Comparison of ENCODE assay signal across 8 mouse cellular contexts in the genomic region with DNA sequence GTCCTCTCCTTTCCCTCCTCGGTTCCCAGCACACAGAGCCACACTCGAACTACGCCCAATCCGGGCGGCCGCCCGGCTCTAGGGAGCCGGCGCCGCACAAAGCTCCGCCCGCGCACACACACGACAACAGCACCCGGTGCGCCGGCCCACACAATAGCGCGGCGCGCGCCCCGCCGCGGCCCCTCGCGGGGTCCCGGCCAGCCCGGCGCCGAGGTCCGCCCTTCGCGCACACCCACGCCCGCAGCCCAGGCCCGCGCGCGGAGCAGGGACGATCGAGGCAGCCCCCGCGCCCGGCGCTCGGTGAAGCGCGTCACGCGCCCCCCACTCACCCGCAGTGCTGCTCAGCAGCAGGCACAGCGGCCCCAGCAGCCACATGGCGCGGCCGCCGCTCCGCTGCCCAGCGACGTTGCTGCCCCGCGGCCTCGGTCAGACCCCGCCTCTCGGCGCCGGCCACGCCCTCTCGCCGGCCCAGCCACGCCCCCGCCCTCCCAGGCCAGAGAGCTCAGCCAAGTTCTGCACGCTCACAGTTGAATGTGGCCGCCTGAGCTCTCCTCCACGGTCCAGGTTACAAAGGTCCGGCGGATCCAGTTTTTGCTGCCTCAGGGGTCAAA. TPM values are rescaled to one million over a fixed set of nuclear protein-coding genes. Genes with fewer than 3 reads are reported as not detected.
DNase-seq lines count a peak whose midpoint lies in the region; ATAC-seq lines count a peak whose summit lies in the region.

A gene (minus strand): TSS at position 435 of the 611 bp plus-strand sequence.

- WGBS in intestine, embryonic 14.5 days = under 1% methylated on average over 73 of the region's 77 CpGs

- peak within 1 kb of the TSS; percentile 77 for H3K9ac ChIP-seq in intestine, embryonic 14.5 days (ENCODE audit: low read length)

- H3K4me2 ChIP-seq in intestine, embryonic 14.5 days (ENCODE audit: low read length) = peak within 1 kb of the TSS; percentile 76

- peak within 1 kb of the TSS; percentile 83 for H3K27ac ChIP-seq in intestine, embryonic 14.5 days (ENCODE audit: low read depth)

- intact Hi-C loops in gastrocnemius, postnatal 14 days (cut with DNase I; ENCODE audit: low total_unique reads) = no loop called here
- intact Hi-C loops in left cerebral cortex, postnatal 10 days (cut with DNase I) = loop anchor here (10.0 kb wide), 1 partner anchor 269 kb away; a partner anchor contains a TSS

- H3K36me3 ChIP-seq in intestine, embryonic 14.5 days (ENCODE audit: control insufficient read depth, insufficient read depth, low read length) = no peaks in the 10 kb centered on the region

- DNase-seq in adrenal gland, adult (ENCODE audit: inconsistent age in 2 of 2, low spot score in 1 of 2) = peak; percentile 94 to 99
- peak; percentile 90 for DNase-seq in embryo, embryonic 10.5 days (ENCODE audit: low spot score)
- DNase-seq in gastrocnemius, postnatal 14 days = peak; percentile 91
- DNase-seq in intestine, embryonic 14.5 days (ENCODE audit: low spot score) = peak; percentile 98
- peak; percentile 62 to 91 for DNase-seq in left cerebral cortex, postnatal 10 days (ENCODE audit: extremely low spot score in 1 of 2, low spot score in 2 of 2)
- DNase-seq in right cerebral cortex, postnatal 10 days (ENCODE audit: low spot score in 2 of 2) = peak; percentile 83 to 85
- peak; percentile 91 for DNase-seq in urinary bladder, postnatal 25 days (ENCODE audit: low spot score)

- H3K9me3 ChIP-seq in intestine, embryonic 14.5 days (ENCODE audit: control insufficient read depth, low read length) = no peaks in the 10 kb centered on the region

- peaks cover 13% of the 10 kb centered on the region; the same call in 1 of the 2 replicates for H3K4me1 ChIP-seq in intestine, embryonic 14.5 days (replicated peaks; ENCODE audit: control insufficient read depth, insufficient read depth, low read length)

- no peaks in the 10 kb centered on the region for H3K27me3 ChIP-seq in intestine, embryonic 14.5 days (replicated peaks; ENCODE audit: control insufficient read depth, insufficient read depth, low read length)

- peak; percentile 98 for ATAC-seq in intestine, embryonic 14.5 days (replicated peaks; ENCODE audit: low FRiP score, low TSS enrichment, low read depth)
- peak; percentile 84 for ATAC-seq in megakaryocyte progenitor cell, adult 5-6 weeks (replicated peaks; ENCODE audit: poor library complexity)

- peak within 1 kb of the TSS; percentile 73 for H3K4me3 ChIP-seq in intestine, embryonic 14.5 days (ENCODE audit: low read depth, low read length)

RNA-seq across cellular contexts. Expression of the gene that starts here (rescaled TPM):
- 1 to 10 TPM; 7.3 to 8.8 TPM for total RNA-seq in gastrocnemius, postnatal 14 days (2021)
- polyA plus RNA-seq in intestine, embryonic 14.5 days (2014; fragmentation: Nextera tagmentation; extraction: Ambion mirVana) = 31.0 and 33.7 TPM in 2 replicates
- 10 to 100 TPM; 12.5 to 13.1 TPM for total RNA-seq in left cerebral cortex, postnatal 10 days (2021)
- 26.4 and 27.0 TPM in 2 replicates for total RNA-seq in megakaryocyte progenitor cell, adult 5-6 weeks (2015)
- 20.7 and 21.0 TPM in 2 replicates for total RNA-seq in megakaryocyte progenitor cell, adult 5-6 weeks (2017)

Comparison
In these comparisons a context has a peak if more than half of its experiments do, and no peak if none do; other contexts are left out.
1. Peak in every context shown above with its lines: DNase-seq, ATAC-seq, H3K4me3 ChIP-seq and H3K27ac ChIP-seq.